Mouse (Mus musculus): ENCODE measurements around the gene Naif1. TPM values are rescaled to one million over a fixed set of nuclear protein-coding genes. Genes with fewer than 3 reads are reported as not detected.

Gene Naif1
- polyA plus RNA-seq, 1 experiment from 2014 or later: 4.4 TPM

Other genes with a start within 250 kb of the Naif1 start
- 30.7 and 30.9 TPM in 2 replicates for gene Pomt1, start 213.9 kb upstream of the Naif1 start, polyA plus RNA-seq (2015; fragmentation: Nextera tagmentation; extraction: Ambion mirVana)
- 88.6 and 95.8 TPM in 2 replicates for gene Uck1, start 190.3 kb upstream of the Naif1 start, polyA plus RNA-seq (2015; fragmentation: Nextera tagmentation; extraction: Ambion mirVana)
- gene Golga2, start 163.1 kb upstream of the Naif1 start, polyA plus RNA-seq (2015; fragmentation: Nextera tagmentation; extraction: Ambion mirVana): 27.5 and 31.3 TPM in 2 replicates
- 421 and 448 TPM in 2 replicates for gene Swi5, start 162.4 kb upstream of the Naif1 start, polyA plus RNA-seq (2015; fragmentation: Nextera tagmentation; extraction: Ambion mirVana)
- 43.8 and 44.8 TPM in 2 replicates for gene Ciz1, start 98.1 kb upstream of the Naif1 start, polyA plus RNA-seq (2015; fragmentation: Nextera tagmentation; extraction: Ambion mirVana)
- gene Dnm1, start 97.1 kb upstream of the Naif1 start, polyA plus RNA-seq (2015; fragmentation: Nextera tagmentation; extraction: Ambion mirVana): 72.4 and 86.9 TPM in 2 replicates
- gene 1110008P14Rik, start 68.5 kb upstream of the Naif1 start, polyA plus RNA-seq (2015; fragmentation: Nextera tagmentation; extraction: Ambion mirVana): 163 and 195 TPM in 2 replicates
- 0.95 and 1.1 TPM in 2 replicates for gene Lcn2, start 62.2 kb upstream of the Naif1 start, polyA plus RNA-seq (2015; fragmentation: Nextera tagmentation; extraction: Ambion mirVana)
- 47.3 and 52.1 TPM in 2 replicates for gene Ptges2, start 54.6 kb upstream of the Naif1 start, polyA plus RNA-seq (2015; fragmentation: Nextera tagmentation; extraction: Ambion mirVana)
- gene Slc25a25, start 988 bp downstream of the Naif1 start, polyA plus RNA-seq (2015; fragmentation: Nextera tagmentation; extraction: Ambion mirVana): 51.4 and 58.8 TPM in 2 replicates
- gene Fam102a, start 84.9 kb downstream of the Naif1 start, polyA plus RNA-seq (2015; fragmentation: Nextera tagmentation; extraction: Ambion mirVana): 6.7 and 7.0 TPM in 2 replicates
- gene Dpm2, start 120.4 kb downstream of the Naif1 start, polyA plus RNA-seq (2015; fragmentation: Nextera tagmentation; extraction: Ambion mirVana): 141 and 147 TPM in 2 replicates
- 16.3 and 17.8 TPM in 2 replicates for gene Pip5kl1, start 124.3 kb downstream of the Naif1 start, polyA plus RNA-seq (2015; fragmentation: Nextera tagmentation; extraction: Ambion mirVana)
- 0.59 and 0.99 TPM in 2 replicates for gene 9430097D07Rik, start 125.2 kb downstream of the Naif1 start, polyA plus RNA-seq (2015; fragmentation: Nextera tagmentation; extraction: Ambion mirVana)
- gene St6galnac4, start 136.6 kb downstream of the Naif1 start, polyA plus RNA-seq (2015; fragmentation: Nextera tagmentation; extraction: Ambion mirVana): 43.9 and 44.6 TPM in 2 replicates
- 13.5 and 14.4 TPM in 2 replicates for gene St6galnac6, start 149.3 kb downstream of the Naif1 start, polyA plus RNA-seq (2015; fragmentation: Nextera tagmentation; extraction: Ambion mirVana)
- gene Ak1, start 171.3 kb downstream of the Naif1 start, polyA plus RNA-seq (2015; fragmentation: Nextera tagmentation; extraction: Ambion mirVana): 88.5 and 103 TPM in 2 replicates
- 29.6 and 40.5 TPM in 2 replicates for gene Eng, start 196.1 kb downstream of the Naif1 start, polyA plus RNA-seq (2015; fragmentation: Nextera tagmentation; extraction: Ambion mirVana)

Data from neural tube, embryonic 15.5 days (tissue).